Mouse (Mus musculus) adrenal gland (tissue): ENCODE measurements around the gene 1700001L19Rik.

Experiments used
- intact Hi-C: fragments of 180-260 bp; cut with DNase I; formaldehyde crosslinking; loops from one replicate; pipeline ENCODE4 v1.15.1; 2025
- long read RNA-seq, 2 experiments: library from polyadenylated mRNA; unstranded; transcript quantifications; one replicate each; pipeline ENCODE4 v2.0.0; 2020; ENCODE audit warnings: borderline replicate concordance in 1 of 2; ENCODE audit not compliant: insufficient replicate concordance in 1 of 2

1700001L19Rik gene
- long read RNA-seq, experiment 1, partial matches to known transcripts = 0 of 1 reads
- long read RNA-seq, experiment 1, other reads (novel, unspliced or antisense) = 1 of 1 reads
- long read RNA-seq, experiment 2 = 0 reads

DNA sequence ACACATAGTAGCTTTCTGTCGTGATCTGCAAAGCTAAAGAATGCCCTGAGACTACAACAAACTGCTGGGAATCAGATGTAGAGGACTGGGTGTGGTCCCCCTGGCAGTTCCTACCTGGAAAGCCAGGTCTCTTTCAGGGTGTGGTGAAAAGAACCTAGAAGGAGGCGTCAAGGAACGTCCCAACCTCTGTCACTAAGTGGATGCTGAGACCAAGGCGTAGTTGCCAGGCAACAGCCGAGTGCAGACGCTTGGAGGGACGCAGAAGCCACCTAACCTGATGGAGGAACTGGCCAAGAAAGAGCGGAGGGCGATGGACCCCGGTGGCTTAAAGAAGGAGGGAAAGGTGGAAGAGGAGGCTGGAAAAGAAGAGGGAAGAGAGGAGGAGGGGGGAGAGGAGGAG lies at the start of gene 1700001L19Rik:
1700001L19Rik (plus strand) TSS at position 223 of the 400 bp plus-strand sequence.
- intact Hi-C loops = loop anchor here (10.0 kb wide), 1 partner anchor 868 kb away; no protein-coding TSS in a partner anchor

DNA sequence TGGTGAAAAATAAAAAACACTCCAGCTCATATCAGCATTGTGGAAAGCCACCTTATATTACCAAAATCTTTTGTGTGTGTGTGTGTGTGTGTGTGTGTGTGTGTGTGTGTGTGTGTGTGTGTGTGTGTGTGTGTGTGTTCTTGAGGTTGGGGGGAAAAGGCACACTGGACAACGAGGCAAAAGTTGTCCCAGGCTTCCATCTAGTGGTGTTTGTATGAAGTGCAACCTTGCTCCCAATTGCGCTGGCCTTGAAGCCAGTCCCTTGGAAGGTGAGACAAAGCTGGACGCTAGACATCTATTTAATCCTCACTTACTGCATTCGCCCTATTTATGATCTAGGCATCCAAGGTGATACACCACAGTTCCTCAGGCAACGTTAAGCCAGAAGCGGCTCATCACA lies 43.8 kb upstream of the 1700001L19Rik start:
- intact Hi-C loops = loop anchor here (10.0 kb wide), 1 partner anchor 179 kb away; no protein-coding TSS in a partner anchor

DNA sequence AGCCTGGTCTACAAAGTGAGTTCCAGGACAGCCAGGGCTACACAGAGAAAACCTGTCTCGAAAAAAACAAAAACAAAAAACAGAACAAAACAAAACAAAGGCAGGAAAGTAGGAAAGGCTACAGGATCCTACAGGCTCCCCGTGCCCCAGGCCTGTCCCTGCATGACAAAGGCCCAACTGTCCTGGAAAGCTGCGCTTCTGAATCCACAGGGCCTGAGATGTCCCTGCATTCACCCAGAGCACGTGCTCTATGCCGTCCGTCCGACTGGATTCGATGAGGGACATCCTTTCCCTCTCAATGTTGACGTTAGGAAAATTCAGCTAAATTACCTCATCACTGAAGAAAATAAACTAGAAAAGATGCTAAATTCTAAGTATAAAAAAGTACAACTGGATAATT lies 29.1 kb upstream of the 1700001L19Rik start:
- intact Hi-C loops = no loop called here

DNA sequence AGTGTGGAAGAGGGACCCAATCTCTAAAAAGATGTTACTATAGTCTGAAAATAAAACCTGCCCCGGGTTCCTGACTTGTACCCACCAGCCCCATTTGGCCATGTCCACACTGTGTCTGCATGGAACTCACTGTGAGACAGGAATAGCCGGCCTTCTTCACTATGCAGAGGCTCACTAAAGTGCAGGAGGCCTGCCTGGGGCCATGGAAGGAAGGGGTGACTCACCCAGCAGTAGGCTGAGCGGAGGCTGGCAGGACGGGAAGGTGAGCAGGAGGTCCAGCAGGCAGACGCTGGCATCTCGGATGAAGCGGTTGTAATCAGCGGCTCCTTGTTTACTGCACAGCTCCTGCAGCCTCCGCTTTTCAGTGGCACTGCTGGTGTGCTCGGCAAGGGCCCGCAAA lies 28.7 kb upstream of the 1700001L19Rik start:
- intact Hi-C loops = no loop called here

DNA sequence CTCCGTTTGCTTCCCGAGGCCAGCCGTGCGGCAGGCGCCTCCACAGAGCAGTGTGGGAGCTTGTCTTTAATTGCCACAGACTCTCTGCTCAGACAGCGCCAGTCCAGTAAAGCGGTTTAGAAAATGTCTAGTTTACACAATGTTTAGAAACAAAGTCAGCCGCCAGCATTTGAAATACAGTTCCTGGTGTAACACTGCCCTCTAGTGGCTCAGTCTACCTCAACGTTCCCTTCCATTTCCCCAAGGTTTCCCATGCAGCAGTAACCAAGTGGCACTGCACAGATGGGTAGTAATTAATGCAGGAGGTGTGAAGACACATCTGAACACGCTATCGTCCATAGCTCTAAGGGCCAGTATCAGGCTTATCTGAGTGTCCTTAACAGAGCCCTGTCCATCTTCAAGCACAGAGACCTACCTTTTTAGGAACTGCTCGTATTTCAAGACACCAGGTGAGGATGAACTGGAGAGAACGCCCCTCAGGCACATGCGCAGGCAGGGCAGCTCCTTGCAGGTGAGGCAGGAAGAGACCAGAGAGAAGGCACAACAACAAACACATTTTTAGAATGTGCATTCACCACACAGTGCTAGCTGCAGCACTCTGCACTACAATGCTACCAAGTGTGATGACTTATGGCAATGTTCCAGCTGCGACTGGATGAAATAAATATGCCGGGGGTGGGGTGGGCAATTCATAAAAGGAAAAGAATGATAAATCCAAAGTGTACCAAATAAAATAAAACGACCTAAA lies 27.5 kb upstream of the 1700001L19Rik start:
- intact Hi-C loops = no loop called here

DNA sequence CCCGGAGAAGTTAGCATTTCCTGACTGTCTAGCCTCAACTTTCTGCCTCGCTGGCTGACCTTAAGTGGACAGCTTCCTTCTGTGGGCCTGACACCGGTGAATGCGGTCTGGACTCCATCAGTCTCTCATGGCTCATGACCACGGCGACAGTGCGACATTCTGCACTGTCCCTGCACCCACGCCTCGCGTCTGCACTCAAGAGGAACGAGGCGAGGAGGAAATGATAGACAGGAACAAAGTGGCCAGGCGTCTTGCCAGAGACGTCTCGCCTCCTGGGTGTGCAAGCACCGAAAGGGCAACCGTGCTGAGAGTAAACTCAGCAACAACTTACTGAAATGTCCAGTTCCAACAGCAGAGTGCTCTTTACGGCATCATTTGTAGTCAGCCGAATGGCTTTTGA lies 25.0 kb upstream of the 1700001L19Rik start:
- intact Hi-C loops = no loop called here

DNA sequence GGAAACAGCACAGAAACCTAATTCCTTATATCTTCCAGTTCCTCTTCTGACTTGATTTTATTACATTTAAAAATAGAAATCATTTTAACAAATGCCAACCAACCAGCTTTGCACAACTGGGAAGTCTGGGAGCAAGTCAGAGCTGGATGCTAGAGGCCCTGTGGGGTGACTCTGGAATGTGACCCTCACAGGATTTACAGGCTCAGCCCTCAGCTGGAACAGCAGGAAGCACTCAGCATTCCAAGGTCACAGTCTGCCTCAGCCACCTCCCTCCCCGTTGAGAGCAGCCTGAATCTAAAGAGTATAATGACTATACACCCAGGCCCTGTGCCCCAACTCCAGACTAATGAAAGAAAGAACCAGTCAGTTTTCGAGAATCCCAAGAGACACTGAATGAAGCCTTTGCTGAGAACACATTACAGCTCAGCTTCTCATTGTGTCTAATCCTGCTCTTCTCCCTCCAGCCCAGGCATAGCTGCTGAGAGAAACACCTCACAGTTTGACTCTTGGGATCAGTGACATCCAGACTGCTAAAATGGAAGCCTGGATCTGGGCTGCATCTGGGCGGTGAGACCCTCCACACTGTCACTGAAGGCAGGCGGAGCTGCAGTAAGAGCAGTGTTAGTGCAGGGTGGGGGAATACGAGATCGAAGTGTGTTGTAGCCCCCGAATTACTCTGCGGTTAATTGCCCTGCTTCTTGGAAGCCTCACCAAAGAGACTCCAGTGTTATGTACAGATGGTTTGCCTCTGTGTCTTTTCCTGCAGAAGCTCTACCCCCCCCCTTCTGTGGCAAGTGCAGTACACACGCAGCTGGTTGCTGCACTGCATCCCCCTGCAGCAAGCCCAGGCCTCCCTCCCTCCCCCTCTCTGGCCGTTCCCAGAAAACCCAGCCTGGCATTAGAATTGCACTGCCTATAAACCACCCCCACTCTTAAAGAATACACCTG lies 24.0 kb upstream of the 1700001L19Rik start:
- intact Hi-C loops = no loop called here

DNA sequence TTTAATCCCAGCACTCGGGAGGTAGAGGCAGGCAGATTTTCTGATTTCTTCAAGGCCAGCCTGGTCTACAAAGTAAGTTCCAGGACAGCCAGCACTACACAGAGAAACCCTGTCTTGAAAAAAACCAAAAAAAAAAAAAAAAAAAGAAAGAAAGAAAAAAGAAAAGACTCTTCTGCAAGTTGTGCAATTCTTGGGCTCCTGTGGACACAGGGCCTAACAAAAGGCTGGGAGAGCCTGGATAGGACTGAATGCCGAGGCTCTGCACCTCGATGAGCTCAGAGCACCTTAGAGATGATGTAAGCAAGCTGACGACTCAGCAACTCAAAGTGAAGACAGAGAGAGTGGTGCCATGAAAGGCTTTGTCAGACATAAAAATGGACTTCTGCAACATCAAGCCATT lies 22.8 kb upstream of the 1700001L19Rik start:
- intact Hi-C loops = no loop called here

DNA sequence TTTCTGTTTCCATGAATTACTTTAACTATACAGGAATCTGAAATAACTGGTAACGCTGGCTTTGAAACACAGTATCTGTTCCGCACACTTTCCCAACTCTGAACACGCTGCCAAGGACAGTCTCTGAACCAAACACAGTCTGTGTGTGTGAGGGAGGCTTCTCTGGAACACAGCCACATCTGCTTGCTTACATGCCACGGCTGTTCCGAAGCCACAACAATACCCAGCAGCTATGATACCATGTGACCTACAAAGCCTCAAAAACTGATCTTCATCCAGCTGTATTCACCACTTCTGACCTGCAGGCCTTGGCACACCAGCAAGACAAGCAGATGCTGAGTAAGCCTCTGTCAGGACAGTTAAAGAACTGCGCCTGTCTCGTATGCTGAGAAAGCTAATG lies 19.3 kb upstream of the 1700001L19Rik start:
- intact Hi-C loops = no loop called here

DNA sequence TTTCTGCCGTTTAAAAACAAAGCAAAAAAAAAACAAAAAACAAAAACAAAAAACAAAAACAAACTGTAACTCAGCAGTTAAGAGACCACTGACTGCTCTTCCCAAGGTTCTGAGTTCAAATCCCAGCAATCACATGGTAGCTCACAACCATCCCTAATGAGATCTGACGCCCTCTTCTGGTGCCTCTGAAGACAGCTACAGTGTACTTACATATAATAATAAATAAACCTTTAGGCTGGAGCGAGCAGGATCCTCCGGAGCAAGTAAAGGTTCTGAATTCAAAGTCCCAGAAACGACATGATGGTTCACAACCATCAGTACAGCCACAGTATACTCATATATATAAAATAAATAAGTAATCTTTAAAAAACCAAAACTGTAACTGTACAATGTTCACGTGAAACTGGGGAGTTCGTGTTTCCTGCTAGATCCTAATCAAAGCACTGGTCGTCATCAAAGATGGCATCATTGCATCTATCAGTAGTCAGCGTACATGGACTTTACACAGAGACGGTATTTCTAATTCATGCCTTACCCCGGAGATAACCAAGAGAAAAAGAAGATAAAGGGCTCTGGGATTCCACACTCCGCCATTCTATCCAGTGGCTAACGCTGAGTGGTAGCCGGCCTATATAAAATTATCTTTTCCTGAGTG lies 16.0 kb upstream of the 1700001L19Rik start:
- intact Hi-C loops = no loop called here

DNA sequence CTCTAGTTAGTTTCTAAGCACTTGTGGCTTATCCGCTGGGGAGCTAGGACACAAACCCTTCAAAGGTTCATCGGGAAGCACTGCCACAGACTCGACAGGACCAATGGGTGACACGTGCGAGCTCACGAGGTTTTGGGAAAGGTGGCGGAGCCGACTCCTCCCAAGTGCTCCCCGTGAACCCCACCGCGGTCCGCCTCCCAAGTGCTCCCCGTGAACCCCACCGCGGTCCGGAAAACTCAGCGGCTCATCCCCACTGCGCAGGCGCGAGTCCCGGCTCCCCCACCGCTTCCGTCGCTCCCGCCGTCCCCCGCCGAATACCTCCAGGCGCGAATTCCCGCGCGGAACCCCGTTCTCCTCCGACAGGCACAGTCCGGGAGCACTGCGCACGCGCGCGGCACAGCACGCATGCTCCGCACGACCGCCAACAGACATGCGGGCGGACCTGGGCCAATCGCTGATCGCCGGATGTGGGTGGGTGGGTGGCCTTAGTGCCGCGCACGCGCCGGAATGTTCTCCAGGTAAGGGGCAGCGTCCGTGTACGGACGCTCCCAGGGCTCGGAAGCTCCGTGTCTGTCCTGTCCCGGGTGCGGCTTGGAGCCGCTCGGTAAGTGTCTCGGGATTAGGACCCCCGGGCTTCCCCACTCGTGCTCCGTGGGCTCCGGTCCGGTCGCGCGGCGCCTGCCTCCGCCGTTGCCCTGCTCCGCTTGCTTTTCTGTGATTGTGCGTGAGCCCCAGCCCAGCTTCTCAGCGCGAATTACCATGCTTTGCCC lies 15.3 kb upstream of the 1700001L19Rik start, which contains the start of the genes Mtrr and Fastkd3:
Mtrr (minus strand) TSS at position 403 of the 770 bp plus-strand sequence.
Fastkd3 (plus strand) TSS at position 488 of the 770 bp plus-strand sequence.
- intact Hi-C loops = no loop called here

DNA sequence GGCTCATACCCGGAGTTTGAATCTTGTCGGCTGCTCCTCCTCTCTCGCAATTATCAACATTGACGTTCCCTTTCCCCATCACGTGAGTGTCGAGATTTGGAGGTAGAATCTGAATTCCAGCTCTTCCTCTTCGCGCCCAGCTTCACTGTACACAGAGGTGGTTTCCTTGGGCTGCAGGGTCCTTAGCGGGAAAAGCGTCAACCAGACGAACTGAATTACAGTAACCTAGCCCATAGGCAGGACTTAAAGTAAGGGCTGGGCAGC lies 14.8 kb upstream of the 1700001L19Rik start:
- intact Hi-C loops = no loop called here

DNA sequence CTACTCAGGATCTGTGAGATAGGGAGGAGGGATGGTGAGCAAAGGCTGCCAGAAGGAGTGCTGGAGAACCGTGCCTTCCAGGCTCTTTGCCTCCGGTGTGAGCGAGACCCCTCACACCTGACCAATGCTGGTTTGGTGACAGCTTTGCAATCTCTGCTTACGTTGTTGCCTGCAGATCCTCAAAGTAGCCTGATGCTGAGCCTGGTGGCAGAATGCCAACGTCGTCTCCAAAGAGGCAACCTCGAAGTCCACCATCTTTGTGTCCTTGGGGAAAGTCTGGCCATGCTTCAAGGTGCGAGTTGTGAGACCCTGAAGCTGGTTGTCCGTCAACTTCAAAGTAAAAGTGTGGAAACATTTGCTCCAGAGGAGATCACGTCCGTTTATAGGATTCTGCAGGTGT lies 13.3 kb upstream of the 1700001L19Rik start:
- intact Hi-C loops = no loop called here

DNA sequence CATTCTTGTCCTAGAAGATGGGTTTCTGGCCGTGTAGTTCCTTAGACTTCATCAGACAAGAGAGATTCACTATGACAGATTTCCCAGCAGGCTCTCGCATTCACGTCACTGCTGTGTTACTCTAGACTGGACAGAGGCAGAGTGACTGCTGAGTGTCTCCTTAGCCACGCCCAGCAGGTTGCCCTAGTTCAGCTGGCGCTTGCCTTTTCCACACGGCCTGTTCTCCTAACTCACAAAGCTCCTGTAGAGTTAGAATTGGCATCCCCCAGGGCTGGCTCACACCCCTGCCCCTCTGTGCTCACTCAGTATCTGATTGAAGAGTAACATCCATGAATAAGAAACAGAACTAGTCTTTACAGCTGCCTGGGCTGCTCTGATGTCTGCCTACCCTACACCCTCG lies 11.8 kb upstream of the 1700001L19Rik start:
- intact Hi-C loops = no loop called here

DNA sequence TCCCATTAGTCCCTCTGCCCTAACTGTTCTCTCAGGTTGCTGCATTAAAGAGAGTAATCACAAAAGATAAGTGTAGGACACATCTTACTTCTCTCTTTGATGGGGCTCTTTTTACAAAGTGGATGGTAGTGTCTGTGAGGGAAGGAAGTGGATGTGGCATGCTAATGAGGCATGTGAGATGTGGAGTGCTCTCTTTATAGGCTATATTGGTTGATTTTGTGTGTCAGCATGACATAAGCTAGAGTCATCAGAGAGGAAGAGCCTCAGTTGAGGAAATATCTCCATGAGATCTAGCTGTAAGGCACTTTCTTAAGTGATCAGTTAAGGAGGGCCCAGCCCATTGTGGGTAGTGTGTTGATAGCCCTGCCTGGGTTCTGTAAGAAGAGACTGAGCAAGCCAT lies 8.9 kb upstream of the 1700001L19Rik start:
- intact Hi-C loops = no loop called here

DNA sequence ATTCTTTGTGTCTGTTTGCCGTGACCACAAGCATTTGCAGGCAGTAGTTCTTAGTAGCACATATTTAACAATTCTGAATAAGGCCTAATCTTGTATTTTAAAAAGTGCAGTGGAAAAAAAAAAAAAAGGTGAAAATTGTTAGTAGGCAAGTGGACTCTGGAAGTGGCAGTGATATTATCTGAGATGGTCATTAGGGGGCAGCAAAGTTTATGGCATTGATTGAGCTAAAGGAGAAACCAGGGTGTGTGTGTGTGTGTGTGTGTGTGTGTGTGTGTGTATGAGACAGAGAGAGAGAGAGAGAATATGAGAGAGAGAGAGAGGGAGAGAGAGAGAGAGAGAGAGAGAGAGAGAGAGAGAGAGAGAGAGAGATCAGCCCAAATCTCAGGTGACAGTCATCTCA lies 3.4 kb upstream of the 1700001L19Rik start:
- intact Hi-C loops = loop anchor here (10.0 kb wide), 1 partner anchor 871 kb away; no protein-coding TSS in a partner anchor

DNA sequence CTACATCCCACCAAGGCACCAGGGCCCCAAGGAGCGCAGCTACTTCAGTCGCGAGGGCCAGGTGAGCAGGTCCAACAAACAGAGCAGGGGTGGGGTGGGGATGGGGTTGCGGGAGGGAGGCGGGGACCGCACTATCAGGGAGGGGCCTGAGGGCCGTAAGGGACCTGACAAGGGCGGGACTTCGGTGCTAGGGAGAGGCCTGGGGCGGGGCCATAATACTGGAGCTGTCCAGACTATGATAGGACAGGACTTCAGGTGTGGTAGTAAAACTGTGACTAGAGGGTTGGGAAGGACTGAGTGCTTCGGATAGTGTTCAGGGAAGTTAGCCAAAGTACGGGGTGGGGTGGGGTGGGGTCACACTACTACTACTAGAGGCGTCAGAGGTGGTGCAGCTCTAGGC lies 446 bp downstream of the 1700001L19Rik start:
- intact Hi-C loops = loop anchor here (10.0 kb wide), 1 partner anchor 867 kb away; no protein-coding TSS in a partner anchor

DNA sequence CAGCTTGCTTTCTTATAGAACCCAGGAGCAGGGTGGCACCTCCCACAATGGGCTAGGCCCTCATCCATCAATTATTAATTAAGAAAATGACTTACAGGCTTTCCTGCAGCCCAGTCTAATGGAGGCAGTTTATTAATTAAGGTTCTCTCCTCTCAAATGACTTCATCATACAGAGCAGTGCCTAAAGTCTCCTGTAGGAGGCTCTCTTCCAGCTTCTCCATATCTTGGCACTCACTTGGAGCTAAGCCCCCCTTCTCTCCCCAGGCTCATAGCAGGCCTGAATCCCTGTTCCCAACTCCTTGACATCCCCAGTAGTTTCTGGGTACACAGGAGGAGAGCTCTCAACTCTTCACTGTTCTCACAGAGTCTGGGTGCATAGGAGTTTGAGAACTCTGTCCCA lies 1.7 kb downstream of the 1700001L19Rik start:
- intact Hi-C loops = loop anchor here (10.0 kb wide), 1 partner anchor 866 kb away; no protein-coding TSS in a partner anchor

DNA sequence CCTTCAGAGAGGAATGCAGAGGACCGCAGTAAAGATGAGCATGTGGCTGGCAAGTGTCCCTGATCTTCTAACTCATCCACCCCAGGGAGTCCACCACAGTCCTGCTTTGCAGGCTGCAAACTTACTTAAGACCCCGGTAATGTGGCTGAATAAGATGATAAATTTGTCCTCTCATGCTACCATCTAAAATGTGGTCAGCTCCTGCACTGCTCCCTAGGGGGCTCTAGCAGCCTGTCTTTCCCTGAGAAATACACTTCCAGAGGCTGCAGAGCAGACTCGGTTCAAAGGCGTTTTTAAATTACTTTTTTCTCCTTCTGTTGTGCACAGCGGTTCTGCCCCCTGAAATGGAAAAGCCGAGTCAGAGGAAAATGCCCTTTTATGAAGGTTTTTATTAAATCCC lies 4.0 kb downstream of the 1700001L19Rik start:
- intact Hi-C loops = loop anchor here (10.0 kb wide), 1 partner anchor 484 kb away; no protein-coding TSS in a partner anchor

DNA sequence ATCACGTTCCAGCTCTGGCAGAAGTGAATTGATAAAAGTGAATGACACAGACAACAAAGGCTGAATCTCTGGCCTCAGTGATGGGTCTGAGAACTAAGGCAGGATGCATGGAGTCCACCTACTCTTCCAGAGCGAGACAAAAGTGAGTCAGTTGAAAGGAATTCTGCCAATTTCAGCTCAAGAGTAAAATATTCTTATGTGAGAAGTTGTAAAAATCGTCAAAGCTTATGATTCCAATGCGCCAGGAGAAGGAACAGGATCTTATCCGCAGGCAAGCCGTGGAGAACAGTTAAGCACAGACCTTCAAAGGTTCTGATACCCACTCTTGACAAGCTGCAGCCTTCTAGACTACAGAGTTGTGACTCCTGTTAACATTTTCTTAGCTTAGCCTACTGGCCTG lies 5.9 kb downstream of the 1700001L19Rik start:
- intact Hi-C loops = loop anchor here (10.0 kb wide), 1 partner anchor 482 kb away; no protein-coding TSS in a partner anchor
